Mouse (Mus musculus) lung, embryonic 14.5 days (tissue): ENCODE results near the gene Usp3. TPM values are rescaled to one million over a fixed set of nuclear protein-coding genes. Genes with fewer than 3 reads are reported as not detected.

Experiments
- ATAC-seq: fragments of 200-750 bp; cut with Nextera tagmentation; 2 replicates; pipeline ENCODE4 v1.8.0; 2017; ENCODE audit warnings: mild to moderate bottlenecking, moderate TSS enrichment, moderate library complexity; ENCODE audit not compliant: insufficient read depth
- DNase-seq: peaks from one replicate; pipeline ENCODE4 v3.0.0-alpha.2; 2015
- H3K27ac ChIP-seq: fragments of 300-500 bp; sonication (generic); 2 replicates; pipeline ENCODE4 v1.5.1; 2014; ENCODE audit warnings: low read depth, mild to moderate bottlenecking, moderate library complexity
- H3K27me3 ChIP-seq: fragments of 300-500 bp; sonication (generic); 2 replicates; pipeline ENCODE4 v1.6.1; 2014; ENCODE audit warnings: low read length, control low read depth; ENCODE audit not compliant: insufficient read depth
- H3K36me3 ChIP-seq: fragments of 300-500 bp; sonication (generic); 2 replicates; pipeline ENCODE4 v1.6.1; 2014; ENCODE audit warnings: control low read depth; ENCODE audit not compliant: insufficient read depth
- H3K4me1 ChIP-seq: fragments of 300-500 bp; sonication (generic); 2 replicates; pipeline ENCODE4 v1.6.1; 2014; ENCODE audit warnings: antibody characterized with exemption, control low read depth; ENCODE audit not compliant: insufficient read depth
- H3K4me2 ChIP-seq: fragments of 300-500 bp; sonication (generic); 2 replicates; pipeline ENCODE4 v1.6.1; 2014; ENCODE audit warnings: mild to moderate bottlenecking
- H3K4me3 ChIP-seq: fragments of 300-500 bp; sonication (generic); 2 replicates; pipeline ENCODE4 v1.5.1; 2014; ENCODE audit warnings: low read depth, low read length
- H3K9ac ChIP-seq: fragments of 300-500 bp; sonication (generic); 2 replicates; pipeline ENCODE4 v1.6.1; 2014
- H3K9me3 ChIP-seq: fragments of 300-500 bp; sonication (generic); 2 replicates; pipeline ENCODE4 v1.6.1; 2016; ENCODE audit warnings: low read depth, low read length, control low read depth
- CTCF ChIP-seq: IDR thresholded peaks from 2 replicates; pipeline ENCODE4 v1.5.1; 2016; ENCODE audit warnings: antibody characterized with exemption, low read depth
- WGBS: fragments of 180-500 bp; shearing (Covaris S2); extraction: QIAGEN DNeasy Blood & Tissue Kit; methylation state at CpG from one replicate; pipeline ENCODE4 v1.1.7; 2014; 5-methylcytosine and 5-hydroxymethylcytosine counted together
- polyA plus RNA-seq: library from polyadenylated mRNA; unstranded; fragments of >200 nt; fragmentation: Nextera tagmentation; extraction: Ambion mirVana; gene quantifications from 2 replicates; pipeline ENCODE4 v1.2.1, GENCODE M21; 2014

The Usp3 gene
- polyA plus RNA-seq, 1 experiment from 2014 or later = 73.9 TPM

GRCm38 (mm10) chr9:66613667-66614066 lies 20.7 kb upstream of the Usp3 start:
- Histone ChIP-seq H3K9me3 (no peaks in the 10 kb centered on the region), H3K4me3 (no peak overlapping the region), H3K36me3 (no peaks in the 10 kb centered on the region), H3K4me2 (no peak overlapping the region), H3K9ac (no peak overlapping the region), H3K4me1 (0 out of 2 replicates have a peak, but pooled peaks cover 3% of the 10 kb centered on the region), H3K27me3 (no peaks in the 10 kb centered on the region), H3K27ac (no peak overlapping the region)
- ATAC-seq (no peak), DNase-seq (no peak)
- 49% methylated on average over 7 of the region's 7 CpGs for WGBS
- no peak for TF ChIP-seq CTCF

- H3K27me3 ChIP-seq = no peaks in the 10 kb centered on the region
- peak; percentile 93 for TF ChIP-seq CTCF
- H3K9ac ChIP-seq = no peak overlapping the region
- H3K27ac ChIP-seq = no peak overlapping the region
- 15% methylated on average over 18 of the region's 18 CpGs for WGBS
- 0 out of 2 replicates have a peak, but pooled peaks cover 3% of the 10 kb centered on the region for H3K4me1 ChIP-seq
- no peaks in the 10 kb centered on the region for H3K36me3 ChIP-seq
- ATAC-seq = peak; percentile 83
- no peaks in the 10 kb centered on the region for H3K9me3 ChIP-seq
- H3K4me3 ChIP-seq = no peak overlapping the region
- peak overlapping the region; percentile 45 for H3K4me2 ChIP-seq
- peak; percentile 95 for DNase-seq
These were observed 18.6 kb upstream of the Usp3 start for GRCm38 (mm10) chr9:66611478-66612093.

DNA sequence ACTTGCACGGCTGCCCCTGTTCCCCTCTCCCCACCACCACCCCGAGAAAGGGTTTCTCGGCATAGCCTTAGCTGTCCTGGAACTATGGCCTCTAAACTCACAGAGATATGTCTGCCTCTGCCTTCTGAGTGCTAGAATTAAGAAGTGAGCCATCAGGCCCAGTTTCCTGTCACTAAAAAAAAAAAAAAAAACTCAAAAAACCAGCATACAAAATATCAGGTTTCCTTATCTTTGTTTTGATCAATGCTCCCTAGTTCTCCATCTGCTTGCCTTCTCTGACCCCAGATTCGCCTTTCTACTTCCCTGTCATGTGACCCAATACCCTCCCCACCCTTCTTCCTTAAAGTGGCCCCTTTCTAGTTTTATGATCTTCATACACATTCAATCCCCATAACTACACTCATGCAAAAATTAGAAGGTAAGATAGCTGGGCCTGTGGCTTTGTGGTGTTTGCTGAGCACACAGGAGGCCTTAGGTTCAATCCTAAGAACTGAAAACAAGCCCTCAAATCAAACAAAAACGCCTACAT lies 15.9 kb upstream of the Usp3 start:
- Histone ChIP-seq H3K4me1 (no peaks in the 10 kb centered on the region; the same call in 1 of the 2 replicates), H3K27me3 (no peaks in the 10 kb centered on the region), H3K27ac (no peak overlapping the region), H3K9me3 (no peaks in the 10 kb centered on the region), H3K4me3 (no peak overlapping the region), H3K4me2 (no peak overlapping the region), H3K36me3 (no peaks in the 10 kb centered on the region), H3K9ac (no peak overlapping the region)
- TF ChIP-seq CTCF = no peak
- ATAC-seq = no peak
- no peak for DNase-seq
- 71% methylated on average over 5 of the region's 5 CpGs for WGBS

DNA sequence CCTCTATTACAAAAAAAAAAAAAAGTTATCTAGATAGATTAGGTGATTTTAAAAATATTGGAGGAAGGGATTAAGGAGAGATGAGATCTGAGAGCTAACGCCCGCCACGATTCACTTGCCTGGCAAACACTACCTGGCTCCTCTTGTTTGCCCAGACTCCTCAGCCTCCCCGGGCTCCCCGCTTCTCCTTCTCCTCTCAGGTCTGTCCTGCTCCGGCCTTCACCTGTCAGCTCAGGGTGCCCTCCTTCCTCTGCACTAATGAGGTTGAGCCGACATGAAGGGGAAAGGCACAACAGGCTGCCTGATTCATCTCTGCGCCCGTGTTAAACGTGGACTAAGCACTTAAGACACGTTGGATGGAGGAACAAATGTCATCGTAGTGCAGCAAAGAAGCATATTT lies 13.9 kb upstream of the Usp3 start:
- DNase-seq (no peak), ATAC-seq (no peak; the same call in 1 of the 2 replicates)
- Histone ChIP-seq H3K4me3 (no peak overlapping the region), H3K4me2 (peak overlapping the region; percentile 50), H3K9me3 (no peaks in the 10 kb centered on the region), H3K36me3 (no peaks in the 10 kb centered on the region), H3K27me3 (no peaks in the 10 kb centered on the region), H3K27ac (no peak overlapping the region), H3K4me1 (no peaks in the 10 kb centered on the region; the same call in 1 of the 2 replicates), H3K9ac (no peak overlapping the region)
- no peak for TF ChIP-seq CTCF
- 25% methylated on average over 12 of the region's 12 CpGs for WGBS

DNA sequence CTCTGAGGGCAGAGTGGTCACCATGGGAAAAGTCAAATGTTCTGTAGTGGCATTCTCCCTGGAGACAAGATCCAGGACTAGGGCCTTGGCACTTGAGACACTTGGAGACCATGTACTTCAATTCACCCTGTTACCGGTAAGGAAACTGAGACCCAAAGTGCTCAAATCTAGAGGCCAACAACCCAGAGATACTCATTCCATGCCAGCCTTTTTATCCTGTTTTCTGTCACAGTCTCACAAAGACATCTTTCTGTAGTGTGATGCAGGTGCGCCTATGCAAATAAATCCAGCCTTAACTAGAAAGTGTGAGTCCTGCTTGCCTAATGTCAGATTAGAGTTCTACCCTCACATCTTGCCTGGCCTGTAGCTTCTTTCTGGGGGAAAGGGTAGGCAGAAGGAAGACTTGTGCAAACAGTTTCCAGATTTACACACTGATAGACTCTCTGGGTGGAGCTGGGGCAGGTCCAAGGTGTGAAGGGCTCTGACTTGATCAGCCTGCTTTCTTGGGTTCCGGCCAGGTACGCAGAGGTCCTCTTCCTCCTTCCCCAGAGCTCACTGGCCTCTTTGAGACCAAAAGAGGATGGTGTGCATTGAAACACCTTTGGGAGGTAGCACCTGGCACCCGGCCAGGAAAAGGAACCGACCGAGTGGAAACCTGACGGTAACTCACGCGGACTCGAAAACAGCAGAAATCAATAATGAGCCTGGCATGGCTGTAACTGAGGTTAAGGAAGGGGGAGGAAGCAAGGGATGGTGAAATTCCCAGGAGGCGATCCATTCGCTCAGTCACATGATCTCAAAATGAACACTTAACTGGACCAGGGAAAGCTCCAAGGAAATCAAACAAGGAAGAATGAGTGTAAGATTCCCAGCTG lies 13.2 kb upstream of the Usp3 start:
- no peak for TF ChIP-seq CTCF
- WGBS = 49% methylated on average over 13 of the region's 13 CpGs
- H3K27ac ChIP-seq = no peak overlapping the region
- ATAC-seq = 0 out of 2 replicates have a peak, but pooled peaks have one; percentile 28
- H3K4me3 ChIP-seq = no peak overlapping the region
- no peaks in the 10 kb centered on the region for H3K9me3 ChIP-seq
- H3K9ac ChIP-seq = no peak overlapping the region
- peak; percentile 37 for DNase-seq
- H3K4me2 ChIP-seq = peak overlapping the region; percentile 50
- no peaks in the 10 kb centered on the region for H3K27me3 ChIP-seq
- no peaks in the 10 kb centered on the region for H3K36me3 ChIP-seq
- H3K4me1 ChIP-seq = no peaks in the 10 kb centered on the region; the same call in 1 of the 2 replicates

DNA sequence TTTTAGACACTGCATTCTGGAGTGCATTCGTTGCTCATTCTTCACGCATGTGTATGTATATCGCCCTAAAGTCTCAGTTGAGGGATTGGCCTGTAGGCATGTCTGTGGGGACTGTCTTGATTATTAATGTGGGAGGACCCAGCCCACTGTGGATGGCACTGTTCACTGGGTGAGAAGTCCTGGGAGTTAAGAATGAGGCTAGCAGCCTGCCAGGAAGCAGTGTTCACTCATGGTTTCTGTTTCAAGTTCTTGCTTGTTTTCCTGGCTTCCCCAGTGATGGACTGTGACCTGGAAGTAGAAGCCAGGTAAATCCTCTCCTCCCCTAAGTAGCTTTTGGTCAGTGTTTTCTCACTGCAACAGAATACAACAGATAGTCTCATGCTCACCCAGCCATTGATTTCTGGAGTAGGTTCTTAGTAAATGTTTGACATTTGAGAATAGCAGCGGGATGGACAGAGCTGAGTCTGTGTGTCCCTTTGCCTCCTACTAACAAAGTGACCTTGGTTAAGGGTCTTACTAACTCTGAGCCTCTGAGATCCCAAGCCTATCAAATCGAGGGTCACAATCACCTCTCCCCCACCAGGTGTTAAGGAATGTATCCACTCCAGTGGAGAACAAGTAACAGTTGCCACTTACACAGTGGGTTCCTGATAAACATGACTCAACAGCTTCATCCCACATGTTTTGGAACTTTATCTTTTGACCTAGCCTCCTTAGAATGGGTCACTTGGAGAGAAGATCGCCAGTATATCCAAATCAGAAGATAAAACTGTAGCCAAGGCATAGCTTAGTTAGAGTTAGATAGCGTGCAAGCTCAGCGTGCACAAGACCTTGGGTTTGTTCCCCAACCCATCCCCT lies 11.6 kb upstream of the Usp3 start:
- DNase-seq (no peak), ATAC-seq (no peak)
- no peak overlapping the region for H3K27ac ChIP-seq
- peaks cover 4% of the 10 kb centered on the region for H3K4me1 ChIP-seq
- no peaks in the 10 kb centered on the region for H3K9me3 ChIP-seq
- H3K4me2 ChIP-seq = no peak overlapping the region
- H3K27me3 ChIP-seq = no peaks in the 10 kb centered on the region
- H3K4me3 ChIP-seq = no peak overlapping the region
- 73% methylated on average over 8 of the region's 8 CpGs for WGBS
- H3K36me3 ChIP-seq = no peaks in the 10 kb centered on the region
- H3K9ac ChIP-seq = no peak overlapping the region
- TF ChIP-seq CTCF = no peak
